Mouse (Mus musculus) embryonic fibroblast, embryonic 13.5 days (primary cell): ENCODE data around the gene Socs2. TPM values are rescaled to one million over a fixed set of nuclear protein-coding genes. Genes with fewer than 3 reads are reported as not detected.

Experiments
- H3K27ac ChIP-seq: 2 replicates; pipeline ENCODE4 v1.5.1; 2012; ENCODE audit warnings: low read length, control low read depth, inconsistent platforms; ENCODE audit not compliant: insufficient read depth
- H3K4me1 ChIP-seq: 2 replicates; pipeline ENCODE4 v1.6.1; 2011; ENCODE audit warnings: low read length; ENCODE audit not compliant: control insufficient read depth, insufficient read depth
- H3K4me3 ChIP-seq: 2 replicates; pipeline ENCODE4 v1.5.1; 2011; ENCODE audit warnings: mild to moderate bottlenecking, control low read depth, low read length; ENCODE audit not compliant: insufficient read depth
- CTCF ChIP-seq: IDR thresholded peaks from 2 replicates; pipeline ENCODE4 v1.5.1; 2011; ENCODE audit warnings: mild to moderate bottlenecking, control low read depth, low read length, moderate library complexity, borderline replicate concordance; ENCODE audit not compliant: insufficient read depth
- POLR2A ChIP-seq: IDR thresholded peaks from 2 replicates; pipeline ENCODE4 v1.6.1; 2011; ENCODE audit warnings: low read depth, mild to moderate bottlenecking, control low read depth, low read length, moderate library complexity
- polyA plus RNA-seq: library from polyadenylated mRNA; stranded (reverse); fragments of >200 nt; gene quantifications from 2 replicates; pipeline ENCODE4 v1.2.4, GENCODE M21; 2011; ENCODE audit warnings: low read depth; ENCODE audit not compliant: missing spikeins, insufficient read length

Gene Socs2
- polyA plus RNA-seq, 1 experiment: 42.5 TPM

DNA sequence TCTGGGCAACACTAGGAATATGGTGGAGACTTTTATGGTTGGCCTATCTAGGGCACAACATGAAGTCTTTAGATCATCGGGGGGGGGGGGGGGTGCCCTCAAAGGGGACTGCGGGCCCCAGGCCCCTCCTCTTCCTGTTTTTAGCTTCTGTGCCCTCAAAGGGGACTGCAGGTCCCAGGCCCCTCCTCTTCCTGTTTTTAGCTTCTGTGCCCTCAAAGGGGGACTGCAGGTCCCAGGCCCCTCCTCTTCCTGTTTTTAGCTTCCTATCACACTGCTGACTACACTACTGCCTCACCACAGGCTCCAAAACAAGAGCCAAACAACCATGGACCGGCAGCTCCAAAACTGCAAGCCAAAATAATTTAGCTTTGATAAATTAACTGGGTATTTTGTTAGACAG lies 59.3 kb downstream of the Socs2 start:
- Histone ChIP-seq H3K27ac (no peak overlapping the region), H3K4me3 (no peak overlapping the region), H3K4me1 (no peaks in the 10 kb centered on the region)
- TF ChIP-seq CTCF (no peak), POLR2A (no peak)

DNA sequence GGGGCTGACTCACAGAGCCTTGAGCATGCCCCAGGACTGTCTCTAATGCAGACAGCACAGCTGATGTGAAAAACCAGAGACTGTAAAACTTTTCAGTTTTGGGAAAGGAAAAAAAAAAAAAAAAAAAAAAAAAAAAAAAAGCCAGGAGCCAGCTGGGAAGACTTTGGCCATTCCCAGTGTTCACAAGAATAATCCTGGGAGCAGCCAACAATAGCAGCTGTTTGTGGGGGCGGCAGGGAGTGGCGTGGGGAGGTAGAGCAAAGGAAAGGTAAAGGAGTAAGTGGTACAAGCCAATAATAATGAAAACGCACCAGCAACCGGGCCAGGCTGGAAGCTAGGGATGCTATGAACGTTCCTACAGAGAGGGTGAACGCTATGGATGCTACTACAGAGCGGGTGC lies 60.3 kb downstream of the Socs2 start:
- no peaks in the 10 kb centered on the region for H3K4me1 ChIP-seq
- H3K27ac ChIP-seq: no peak overlapping the region
- no peak overlapping the region for H3K4me3 ChIP-seq
- no peak for TF ChIP-seq POLR2A

DNA sequence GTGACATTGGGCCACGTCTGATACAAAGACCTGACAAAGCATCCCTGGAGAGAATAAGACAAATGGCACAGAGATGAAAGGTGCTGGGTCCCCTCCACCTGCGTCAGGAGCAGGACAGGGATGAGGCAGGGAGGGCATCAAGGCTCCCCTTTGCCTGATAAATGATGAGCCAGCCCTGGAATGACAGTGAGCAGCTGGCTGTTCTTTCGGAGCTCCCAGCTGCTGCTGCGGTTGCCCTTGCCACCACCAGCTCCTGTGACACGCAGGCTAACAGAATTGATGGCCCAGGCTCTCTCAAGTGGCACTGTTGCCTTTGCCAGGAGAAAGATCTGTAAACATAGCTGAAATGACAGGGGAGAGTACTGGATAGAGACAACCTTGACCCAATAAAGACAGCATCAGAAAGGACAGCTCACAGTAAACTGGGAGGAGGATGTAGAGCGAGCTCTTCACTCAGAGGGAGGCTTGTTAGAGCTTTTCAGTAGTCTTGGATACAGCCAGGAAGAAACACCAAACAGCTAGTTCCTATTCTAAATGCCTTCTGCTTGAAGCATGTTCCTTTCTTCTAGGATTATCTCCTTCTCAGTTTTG lies 61.2 kb downstream of the Socs2 start:
- no peaks in the 10 kb centered on the region for H3K4me1 ChIP-seq
- TF ChIP-seq CTCF (no peak), POLR2A (no peak)

DNA sequence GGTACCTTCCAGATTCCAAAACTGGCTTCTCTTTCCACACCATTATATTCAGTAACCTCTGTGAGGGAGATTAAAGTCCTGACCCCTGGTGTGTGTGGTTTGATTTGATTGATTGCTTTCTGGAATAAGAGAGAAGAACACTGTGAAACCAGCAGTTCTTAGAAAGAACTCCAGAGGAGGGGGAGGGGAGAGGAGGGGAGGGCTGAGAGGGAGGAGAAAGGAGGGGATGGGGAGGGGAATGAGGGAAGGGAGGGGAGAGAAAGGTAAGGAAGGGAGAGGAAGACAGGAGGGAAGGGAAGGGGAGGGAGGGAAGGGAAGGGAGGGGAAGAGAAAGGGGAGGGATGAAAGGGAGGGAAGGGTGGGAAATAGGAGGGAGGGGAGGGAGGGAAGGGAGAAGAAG lies 62.3 kb downstream of the Socs2 start:
- H3K27ac ChIP-seq: no peak overlapping the region
- no peaks in the 10 kb centered on the region for H3K4me1 ChIP-seq
- H3K4me3 ChIP-seq: no peak overlapping the region
- TF ChIP-seq POLR2A (no peak), CTCF (no peak)

More for the DNA sequence above, 61.2 kb downstream of the Socs2 start:
- Histone ChIP-seq H3K27ac (no peak overlapping the region), H3K4me3 (no peak overlapping the region)

DNA sequence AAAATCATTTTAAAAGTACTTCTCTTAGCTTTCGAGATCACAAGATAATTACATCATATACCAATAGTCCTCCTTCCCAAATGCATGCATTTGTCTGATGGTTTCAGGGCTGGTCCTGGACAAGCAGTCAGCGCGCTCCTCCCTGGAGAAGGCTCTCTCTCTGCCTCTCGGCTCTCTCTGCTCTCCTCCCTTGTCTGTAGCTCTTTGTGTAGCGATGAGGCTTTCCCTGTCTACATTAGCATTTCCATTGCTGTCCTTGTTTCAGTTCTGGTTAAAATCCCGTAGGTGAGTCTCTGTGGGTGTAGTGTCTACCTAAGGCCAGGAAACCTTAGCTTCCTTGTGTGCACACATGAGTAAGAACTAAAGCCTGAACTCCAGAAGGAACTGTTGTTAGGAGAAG lies 62.9 kb downstream of the Socs2 start:
- Histone ChIP-seq H3K4me1 (no peaks in the 10 kb centered on the region), H3K4me3 (no peak overlapping the region), H3K27ac (no peak overlapping the region)
- TF ChIP-seq POLR2A (no peak), CTCF (no peak)

DNA sequence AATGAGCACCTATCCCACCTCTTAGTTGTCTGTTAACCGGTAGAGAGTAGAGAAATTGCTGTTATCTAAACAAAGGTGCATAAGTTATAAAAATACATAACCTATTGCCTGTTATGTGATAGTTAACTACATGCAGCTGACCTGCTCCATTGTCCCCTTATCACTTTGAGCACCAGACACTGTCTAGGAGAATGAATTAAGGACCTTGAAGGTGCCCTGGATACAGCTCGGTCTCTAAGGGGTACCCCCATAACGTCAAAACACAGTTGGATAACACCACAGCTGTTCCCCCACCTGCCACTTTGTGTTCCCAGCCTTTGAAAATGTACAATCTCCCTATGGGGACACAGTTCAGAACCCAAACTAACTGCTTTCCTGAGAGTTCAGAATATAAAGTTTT lies 68.5 kb downstream of the Socs2 start:
- H3K4me3 ChIP-seq: no peak overlapping the region
- TF ChIP-seq CTCF (no peak), POLR2A (no peak)
- H3K27ac ChIP-seq: no peak overlapping the region
- H3K4me1 ChIP-seq: no peaks in the 10 kb centered on the region

DNA sequence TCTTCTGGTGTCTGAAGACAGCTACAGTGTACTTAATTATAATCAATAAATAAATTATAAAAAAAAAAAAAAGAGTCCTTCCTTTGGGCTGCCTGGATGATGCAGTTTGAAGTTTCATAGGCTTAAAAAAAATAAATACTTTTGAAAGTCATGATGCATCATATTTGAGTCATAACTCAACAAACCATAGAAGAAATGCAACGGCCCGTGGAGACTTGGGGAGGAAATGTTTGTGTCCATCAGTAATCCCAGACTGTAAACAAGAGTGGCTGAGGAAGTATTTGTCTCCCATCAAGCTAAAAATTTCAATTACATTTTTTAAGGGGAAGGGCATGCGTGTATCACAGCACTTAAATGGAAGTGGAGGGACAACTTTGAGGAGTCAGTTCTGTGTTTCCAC lies 69.2 kb downstream of the Socs2 start:
- no peak for TF ChIP-seq POLR2A
- no peak for TF ChIP-seq CTCF
- Histone ChIP-seq H3K4me3 (no peak overlapping the region), H3K4me1 (no peaks in the 10 kb centered on the region), H3K27ac (no peak overlapping the region)

DNA sequence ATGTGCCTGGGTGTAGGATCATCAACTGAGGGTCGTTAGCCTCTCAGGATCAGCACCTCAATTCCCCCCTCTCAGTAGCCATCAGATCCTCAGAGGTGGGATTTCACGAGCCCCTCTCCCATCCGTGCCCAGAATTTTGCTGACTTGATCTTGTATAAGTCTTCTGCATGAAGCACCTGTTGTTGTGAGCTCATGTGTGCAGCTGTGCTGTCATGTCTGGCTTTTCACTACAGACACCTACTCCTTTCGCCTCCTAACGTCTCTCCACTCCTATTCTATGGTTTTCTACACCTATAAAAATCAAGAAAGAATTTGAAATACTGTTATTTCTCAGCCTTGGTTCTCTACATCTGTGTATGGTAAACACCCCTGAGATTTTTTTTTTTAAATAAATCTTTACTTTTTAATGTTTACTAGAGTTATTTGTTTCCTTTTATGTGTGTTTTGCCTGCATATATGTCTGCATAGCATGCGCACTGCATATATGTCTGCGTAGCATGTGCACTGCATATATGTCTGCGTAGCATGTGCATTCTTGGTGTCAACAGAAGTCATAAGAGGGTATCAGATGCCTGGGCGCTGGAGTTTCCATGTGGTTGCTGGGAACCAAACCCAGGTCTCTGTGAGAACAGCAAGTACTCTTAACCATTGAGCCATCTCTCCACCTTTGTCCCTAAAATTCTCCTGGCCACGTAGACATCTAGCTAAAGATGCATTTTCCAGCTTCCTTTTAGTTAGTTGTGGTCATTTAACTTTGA lies 74.0 kb downstream of the Socs2 start:
- no peak for TF ChIP-seq CTCF
- no peak for TF ChIP-seq POLR2A
- Histone ChIP-seq H3K4me3 (no peak overlapping the region), H3K4me1 (no peaks in the 10 kb centered on the region), H3K27ac (no peak overlapping the region)

DNA sequence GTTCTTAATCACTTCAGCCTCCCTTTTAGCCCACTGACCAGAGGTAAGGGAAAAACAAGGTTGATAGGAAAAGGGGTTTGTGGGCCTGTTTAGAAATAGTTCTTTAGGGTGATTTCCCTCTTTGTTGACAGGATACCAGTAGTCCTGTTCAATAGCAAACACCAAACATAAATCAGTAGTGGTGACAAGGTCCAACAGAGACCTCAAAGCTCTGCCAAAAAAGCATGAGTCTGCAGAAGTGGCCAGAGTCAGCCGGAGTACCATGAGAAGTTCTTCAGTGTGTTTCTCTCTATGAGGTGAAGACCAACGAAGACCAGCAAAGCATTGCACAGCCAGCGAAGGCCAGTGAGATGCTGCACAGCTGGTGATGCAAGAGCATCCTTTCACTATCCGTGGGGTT lies 76.3 kb downstream of the Socs2 start:
- TF ChIP-seq POLR2A (no peak), CTCF (no peak)
- Histone ChIP-seq H3K4me3 (no peak overlapping the region), H3K27ac (no peak overlapping the region), H3K4me1 (no peaks in the 10 kb centered on the region)

DNA sequence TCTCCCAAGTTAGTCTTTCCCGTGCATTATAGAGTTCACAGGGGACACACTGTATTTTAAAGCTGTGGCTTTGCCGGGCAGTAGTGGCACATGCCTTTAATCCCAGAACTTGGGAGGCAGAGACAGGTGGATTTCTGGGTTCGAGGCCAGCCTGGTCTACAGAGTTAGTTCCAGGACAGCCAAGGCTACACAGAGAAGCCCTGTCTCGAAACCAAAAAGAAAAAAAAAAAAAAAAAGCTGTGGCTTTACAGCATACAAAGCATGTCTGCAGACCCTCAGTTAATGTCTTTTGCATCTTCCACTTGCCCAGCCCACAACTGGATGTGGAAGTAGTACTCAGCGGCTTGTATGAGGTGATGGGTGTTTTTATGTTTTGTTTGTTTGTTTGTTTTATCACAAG lies 79.4 kb downstream of the Socs2 start:
- Histone ChIP-seq H3K4me1 (no peaks in the 10 kb centered on the region), H3K27ac (no peak overlapping the region), H3K4me3 (no peak overlapping the region)
- TF ChIP-seq POLR2A: no peak
- TF ChIP-seq CTCF: no peak
